Mouse (Mus musculus) midbrain, embryonic 14.5 days (tissue): Measurements from ENCODE around the gene Tmem254c. TPM values are rescaled to one million over a fixed set of nuclear protein-coding genes. Genes with fewer than 3 reads are reported as not detected.
"Not testable (repeated sequence)": the region's sequence is repeated elsewhere in the genome, so short reads cannot be mapped to it uniquely, and the experiment has no call there.

Experiments used
- ATAC-seq: fragments of 200-750 bp; cut with Nextera tagmentation; 2 replicates; pipeline ENCODE4 v1.8.0; 2017; ENCODE audit warnings: moderate number of reproducible peaks, moderate library complexity; ENCODE audit not compliant: low FRiP score, low TSS enrichment
- DNase-seq: peaks from one replicate; pipeline ENCODE4 v3.0.0-alpha.2; 2015
- H3K27ac ChIP-seq: fragments of 300-500 bp; sonication (generic); replicated peaks from 2 replicates; pipeline ENCODE4 v1.5.1; 2014; ENCODE audit warnings: mild to moderate bottlenecking, low read depth, low read length, moderate library complexity
- H3K27me3 ChIP-seq: fragments of 300-500 bp; sonication (generic); 2 replicates; pipeline ENCODE4 v1.6.1; 2014; ENCODE audit warnings: low read length, control low read depth, mixed read lengths; ENCODE audit not compliant: control insufficient read depth, insufficient read depth
- H3K36me3 ChIP-seq: fragments of 300-500 bp; sonication (generic); 2 replicates; pipeline ENCODE4 v1.6.1; 2014; ENCODE audit warnings: low read length, control low read depth; ENCODE audit not compliant: control insufficient read depth, insufficient read depth
- H3K4me1 ChIP-seq: fragments of 300-500 bp; sonication (generic); 2 replicates; pipeline ENCODE4 v1.6.1; 2014; ENCODE audit warnings: mild to moderate bottlenecking, antibody characterized with exemption, low read length, control low read depth; ENCODE audit not compliant: control insufficient read depth, insufficient read depth
- H3K4me2 ChIP-seq: fragments of 300-500 bp; sonication (generic); 2 replicates; pipeline ENCODE4 v1.6.1; 2014; ENCODE audit warnings: mild to moderate bottlenecking, low read length, moderate library complexity
- H3K4me3 ChIP-seq: fragments of 300-500 bp; sonication (generic); replicated peaks from 2 replicates; pipeline ENCODE4 v1.5.1; 2014; ENCODE audit warnings: low read depth, low read length
- H3K9ac ChIP-seq: fragments of 300-500 bp; sonication (generic); replicated peaks from 2 replicates; pipeline ENCODE4 v1.6.1; 2014; ENCODE audit warnings: mild to moderate bottlenecking, low read length, moderate library complexity
- H3K9me3 ChIP-seq: fragments of 300-500 bp; sonication (generic); 2 replicates; pipeline ENCODE4 v1.6.1; 2016; ENCODE audit warnings: low read length, control low read depth, mixed read lengths; ENCODE audit not compliant: control insufficient read depth
- WGBS: fragments of 180-500 bp; shearing (Covaris S2); extraction: QIAGEN DNeasy Blood & Tissue Kit; methylation state at CpG from one replicate; pipeline ENCODE4 v1.1.7; 2014; 5-methylcytosine and 5-hydroxymethylcytosine counted together
- polyA plus RNA-seq: library from polyadenylated mRNA; unstranded; fragments of >200 nt; fragmentation: Nextera tagmentation; extraction: Ambion mirVana; gene quantifications from 2 replicates; pipeline ENCODE4 v1.2.1, GENCODE M21; 2014

Gene Tmem254c
- polyA plus RNA-seq, 1 experiment from 2014 or later: 18.3 TPM

- H3K9me3 ChIP-seq, H3K27ac ChIP-seq, H3K9ac ChIP-seq, H3K36me3 ChIP-seq, H3K4me3 ChIP-seq, ATAC-seq, H3K4me1 ChIP-seq, H3K27me3 ChIP-seq, DNase-seq, H3K4me2 ChIP-seq: not testable (repeated sequence)
- WGBS: no CpG with 5 or more reads among the region's 7 CpGs
These were observed 50.7 kb downstream of the Tmem254c start for GRCm38 (mm10) chr14:26016414-26016813.

Other genes starting within 250 kb of the Tmem254c start
- 0.42 and 2.4 TPM in 2 replicates for gene Anxa11, start 225.2 kb downstream of the Tmem254c start, polyA plus RNA-seq
- not detected in 2 replicates for gene Plac9a, start 164.3 kb downstream of the Tmem254c start, polyA plus RNA-seq
- gene Tmem254a, start 139.7 kb downstream of the Tmem254c start, polyA plus RNA-seq: 2.9 and 4.7 TPM in 2 replicates
- gene Cphx1, start 129.1 kb downstream of the Tmem254c start, polyA plus RNA-seq: not detected in 2 replicates
- gene Duxbl1, start 88.8 kb downstream of the Tmem254c start, polyA plus RNA-seq: 2.0 and 3.0 TPM in 2 replicates
- 1.8 and 3.9 TPM in 2 replicates for gene Gm9780, start 24.6 kb downstream of the Tmem254c start, polyA plus RNA-seq
- gene Cphx2, start 14.2 kb upstream of the Tmem254c start, polyA plus RNA-seq: not detected in 2 replicates
- not detected in 2 replicates for gene Cphx3, start 14.9 kb upstream of the Tmem254c start, polyA plus RNA-seq
- 0.72 and 5.5 TPM in 2 replicates for gene Duxbl2, start 51.0 kb upstream of the Tmem254c start, polyA plus RNA-seq
- 1.4 and 5.9 TPM in 2 replicates for gene Plac9b, start 115.1 kb upstream of the Tmem254c start, polyA plus RNA-seq
- gene Tmem254b, start 139.7 kb upstream of the Tmem254c start, polyA plus RNA-seq: 18.4 and 23.7 TPM in 2 replicates
- 1.2 and 3.6 TPM in 2 replicates for gene Duxbl3, start 190.6 kb upstream of the Tmem254c start, polyA plus RNA-seq